Mouse (Mus musculus) spleen, adult 2 months (tissue): Measurements from ENCODE around the gene Plppr1. TPM values are rescaled to one million over a fixed set of nuclear protein-coding genes. Genes with fewer than 3 reads are reported as not detected.

ENCODE experiments used
- DNase-seq, 2 experiments: peaks; one replicate each; pipeline versions ENCODE4 v3.0.0 to v3.0.0-alpha.2; 2012 to 2021; ENCODE audit warnings: low spot score in 2 of 2, low read depth in 1 of 2
- H3K27ac ChIP-seq: fragments of 200-500 bp; 2 replicates; pipeline ENCODE4 v1.5.1; 2012; ENCODE audit warnings: low read length, inconsistent platforms; ENCODE audit not compliant: insufficient read depth
- H3K27me3 ChIP-seq: fragments of 200-500 bp; 2 replicates; pipeline ENCODE4 v1.6.1; 2012; ENCODE audit warnings: mild to moderate bottlenecking, moderate library complexity, low read length, inconsistent platforms; ENCODE audit not compliant: control insufficient read depth, insufficient read depth
- H3K36me3 ChIP-seq: fragments of 200-500 bp; 2 replicates; pipeline ENCODE4 v1.6.1; 2012; ENCODE audit warnings: mild to moderate bottlenecking, low read length, inconsistent platforms; ENCODE audit not compliant: control insufficient read depth, insufficient read depth
- H3K4me1 ChIP-seq: fragments of 200-500 bp; 2 replicates; pipeline ENCODE4 v1.6.1; 2011; ENCODE audit warnings: inconsistent platforms; ENCODE audit not compliant: control insufficient read depth, insufficient read depth, insufficient read length
- H3K4me3 ChIP-seq: fragments of 200-500 bp; 2 replicates; pipeline ENCODE4 v1.5.1; 2011; ENCODE audit warnings: mild to moderate bottlenecking, inconsistent platforms; ENCODE audit not compliant: insufficient read depth, insufficient read length; ENCODE audit errors: extremely low read depth
- CTCF ChIP-seq: fragments of 200-500 bp; IDR thresholded peaks from 2 replicates; pipeline ENCODE4 v1.5.1; 2011; ENCODE audit warnings: mild to moderate bottlenecking, inconsistent platforms; ENCODE audit not compliant: insufficient read depth, insufficient read length, insufficient replicate concordance; ENCODE audit errors: extremely low read depth
- POLR2A ChIP-seq: fragments of 200-500 bp; IDR thresholded peaks from 2 replicates; pipeline ENCODE4 v1.6.1; 2011; ENCODE audit warnings: low read depth, low read length, inconsistent platforms
- WGBS: fragments of 180-500 bp; shearing (Covaris S2); methylation state at CpG from one replicate; pipeline ENCODE4 v1.1.7; 2018; 5-methylcytosine and 5-hydroxymethylcytosine counted together
- polyA plus RNA-seq: library from polyadenylated mRNA; depleted of rRNA; stranded (reverse); fragments of >200 nt; gene quantifications from 2 replicates; pipeline ENCODE4 v1.2.3, GENCODE M21; 2012; rRNA removed

Gene Plppr1
- 0.09 and 0.16 TPM in 2 replicates for polyA plus RNA-seq

GRCm38 (mm10) chr4:49059021-49059401 is at the start of gene Plppr1:
Gene Plppr1 (plus strand): TSS chr4:49059273.
- WGBS, result 1% methylated on average over 17 of the region's 21 CpGs
- Histone ChIP-seq H3K27me3 (no peaks in the 10 kb centered on the region; the same call in 1 of the 2 replicates), H3K4me1 (no peaks in the 10 kb centered on the region), H3K4me3 (peak within 1 kb of the TSS; percentile 1; the same call in 1 of the 2 replicates), H3K27ac (no peak within 1 kb of the TSS), H3K36me3 (no peaks in the 10 kb centered on the region)
- no peak for DNase-seq
- TF ChIP-seq CTCF (no peak), POLR2A (no peak)

DNA sequence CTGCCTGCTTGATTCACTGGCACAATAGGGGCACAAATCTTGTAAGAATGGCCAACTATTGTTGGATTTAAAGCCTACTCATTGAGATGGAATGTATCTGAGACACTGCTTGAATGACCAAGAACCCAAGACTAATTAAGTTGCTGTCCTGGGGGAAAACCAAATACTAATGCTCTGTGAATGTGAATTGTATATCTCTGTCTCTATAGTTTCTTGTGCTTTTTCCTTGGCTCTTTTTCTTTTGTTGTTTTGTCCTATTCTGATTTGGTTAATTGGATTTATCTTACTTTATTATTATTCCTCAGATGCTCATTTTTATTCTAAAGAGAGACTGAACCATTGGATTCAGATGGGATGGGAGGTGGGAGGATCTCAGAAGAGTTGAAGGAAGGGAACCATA is 42.4 kb upstream of the Plppr1 start:
- Histone ChIP-seq H3K4me3 (no peak overlapping the region), H3K27me3 (no peaks in the 10 kb centered on the region), H3K4me1 (no peaks in the 10 kb centered on the region), H3K36me3 (no peaks in the 10 kb centered on the region), H3K27ac (no peak overlapping the region)
- TF ChIP-seq CTCF (no peak), POLR2A (no peak)
- DNase-seq, result no peak

DNA sequence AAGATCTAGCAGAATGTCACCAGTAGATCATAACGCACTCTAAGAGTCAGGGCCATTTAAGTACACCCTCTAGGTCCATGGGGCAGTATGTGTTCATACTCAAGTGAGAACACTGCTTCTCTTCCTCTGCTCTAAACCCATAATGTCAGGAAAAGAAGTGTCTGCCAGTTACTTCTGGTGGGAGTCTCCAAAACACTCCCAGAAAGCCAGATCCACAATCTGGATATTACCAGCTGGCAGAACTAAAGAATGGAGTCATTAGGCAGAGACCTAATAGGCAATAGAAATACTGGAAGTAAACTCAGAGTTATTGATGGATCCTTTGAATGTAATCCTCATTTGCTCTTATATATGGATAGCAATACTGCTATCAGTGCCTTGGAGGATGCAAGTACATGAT is 35.9 kb upstream of the Plppr1 start:
- DNase-seq, result no peak
- H3K4me3 ChIP-seq, result no peak overlapping the region

GRCm38 (mm10) chr4:49038311-49038710 is 20.8 kb upstream of the Plppr1 start:
- 60% methylated on average over 4 of the region's 4 CpGs for WGBS
- no peaks in the 10 kb centered on the region for H3K36me3 ChIP-seq

More for the DNA sequence above, 35.9 kb upstream of the Plppr1 start:
- WGBS, result 83% methylated on average over 1 of the region's 1 CpGs
- Histone ChIP-seq H3K36me3 (no peaks in the 10 kb centered on the region), H3K4me1 (no peaks in the 10 kb centered on the region), H3K27ac (no peak overlapping the region), H3K27me3 (no peaks in the 10 kb centered on the region)
- TF ChIP-seq CTCF (no peak), POLR2A (no peak)

GRCm38 (mm10) chr4:49039854-49040253 is 19.2 kb upstream of the Plppr1 start:
- H3K27ac ChIP-seq, result no peak overlapping the region
- H3K4me3 ChIP-seq, result no peak overlapping the region
- DNase-seq, result no peak
- no peaks in the 10 kb centered on the region for H3K27me3 ChIP-seq
- H3K4me1 ChIP-seq, result no peaks in the 10 kb centered on the region
- no peak for TF ChIP-seq CTCF
- TF ChIP-seq POLR2A, result no peak
- H3K36me3 ChIP-seq, result no peaks in the 10 kb centered on the region
- 83% methylated on average over 3 of the region's 3 CpGs for WGBS

More at GRCm38 (mm10) chr4:49038311-49038710, 20.8 kb upstream of the Plppr1 start:
- Histone ChIP-seq H3K4me1 (no peaks in the 10 kb centered on the region), H3K27ac (no peak overlapping the region), H3K4me3 (no peak overlapping the region), H3K27me3 (no peaks in the 10 kb centered on the region)
- DNase-seq, result no peak
- TF ChIP-seq POLR2A (no peak), CTCF (no peak)

- no peak for TF ChIP-seq CTCF
- no peak for TF ChIP-seq POLR2A
- 88% methylated on average over 1 of the region's 1 CpGs for WGBS
- no peak for DNase-seq
Measured at GRCm38 (mm10) chr4:49041655-49042054, 17.4 kb upstream of the Plppr1 start.

DNA sequence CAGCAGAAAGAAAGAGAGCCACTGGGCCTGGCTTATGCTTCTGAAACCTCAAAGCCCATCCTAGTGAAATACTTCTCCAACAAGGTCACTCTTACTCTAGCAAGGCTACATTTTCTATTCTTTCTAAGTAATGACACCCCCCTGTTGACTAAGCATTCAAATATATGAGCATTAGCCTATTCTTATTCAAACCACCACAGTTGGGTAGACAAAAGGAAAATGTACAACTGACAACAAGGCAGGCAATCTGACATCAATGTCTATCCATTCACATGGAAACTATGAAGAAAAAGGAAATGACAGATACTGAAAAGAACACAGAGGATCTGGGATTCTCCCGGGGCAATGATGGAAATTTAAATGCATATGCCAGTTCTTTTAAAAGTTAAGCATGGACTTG is 8.4 kb upstream of the Plppr1 start:
- Histone ChIP-seq H3K4me1 (no peaks in the 10 kb centered on the region), H3K4me3 (no peak overlapping the region), H3K36me3 (no peaks in the 10 kb centered on the region), H3K27me3 (no peaks in the 10 kb centered on the region), H3K27ac (no peak overlapping the region)
- no peak for TF ChIP-seq CTCF
- TF ChIP-seq POLR2A, result no peak
- no peak for DNase-seq
- WGBS, result 90% methylated on average over 1 of the region's 1 CpGs

More at GRCm38 (mm10) chr4:49041655-49042054, 17.4 kb upstream of the Plppr1 start:
- Histone ChIP-seq H3K4me1 (no peaks in the 10 kb centered on the region), H3K36me3 (no peaks in the 10 kb centered on the region), H3K27ac (no peak overlapping the region), H3K27me3 (no peaks in the 10 kb centered on the region), H3K4me3 (no peak overlapping the region)

DNA sequence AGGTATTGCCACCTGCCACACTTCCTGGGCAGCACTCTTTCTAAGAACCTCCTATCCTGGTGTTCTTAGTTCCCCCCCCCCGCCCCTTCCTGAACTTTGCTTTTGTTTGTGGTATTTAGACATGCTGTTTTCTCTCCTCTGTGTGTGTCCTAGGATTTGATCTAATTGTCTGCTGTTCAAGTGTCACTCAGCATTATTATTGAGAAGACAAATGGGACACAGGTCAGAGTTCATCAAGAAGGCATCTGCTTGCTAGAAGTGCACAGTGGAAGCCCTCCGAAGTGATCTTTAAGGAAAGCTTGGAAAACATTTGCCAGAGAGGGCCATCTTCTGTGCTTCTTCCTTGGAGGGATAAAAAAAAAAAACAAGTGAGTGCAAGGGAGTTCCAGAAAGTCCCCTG is 1.2 kb upstream of the Plppr1 start:
- TF ChIP-seq POLR2A (no peak), CTCF (no peak)
- no peak for DNase-seq
- H3K4me3 ChIP-seq, result no peak overlapping the region
- no peak overlapping the region for H3K27ac ChIP-seq
- H3K27me3 ChIP-seq, result no peaks in the 10 kb centered on the region; the same call in 1 of the 2 replicates
- H3K4me1 ChIP-seq, result no peaks in the 10 kb centered on the region
- no peaks in the 10 kb centered on the region for H3K36me3 ChIP-seq
- 79% methylated on average over 2 of the region's 2 CpGs for WGBS
